Mouse (Mus musculus) liver, embryonic 14.5 days (tissue): ENCODE measurements around the gene Top2a.

Experiments used
- CTCF ChIP-seq: IDR thresholded peaks from 2 replicates; pipeline ENCODE4 v1.5.1; 2016; ENCODE audit warnings: antibody characterized with exemption, low read depth, control low read depth
- EP300 ChIP-seq: IDR thresholded peaks from 2 replicates; pipeline ENCODE4 v1.6.1; 2016; ENCODE audit warnings: antibody characterized with exemption, low read depth

GRCm38 (mm10) chr11:99023500-99024467, at the start of gene Top2a:
- 0 out of 2 replicates have a peak, but pooled peaks have one; percentile 19 for TF ChIP-seq CTCF
- TF ChIP-seq EP300: peak; percentile 83
